Mouse (Mus musculus) hindbrain, embryonic 15.5 days (tissue): ENCODE measurements around the gene Stub1. TPM values are rescaled to one million over a fixed set of nuclear protein-coding genes. Genes with fewer than 3 reads are reported as not detected.
A peak's percentile ranks its signal among the peaks of the same experiment; 100 is the strongest.
"Not testable (repeated sequence)": the region's sequence is repeated elsewhere in the genome, so short reads cannot be mapped to it uniquely, and the experiment has no call there.

ENCODE experiments used
- ATAC-seq: fragments of 200-750 bp; cut with Nextera tagmentation; 2 replicates; pipeline ENCODE4 v1.8.0; 2017; ENCODE audit warnings: low read depth, moderate number of reproducible peaks, moderate TSS enrichment; ENCODE audit not compliant: low FRiP score
- H3K27ac ChIP-seq: fragments of 300-500 bp; sonication (generic); replicated peaks from 2 replicates; pipeline ENCODE4 v1.5.1; 2015; ENCODE audit warnings: mild to moderate bottlenecking, inconsistent platforms
- H3K27me3 ChIP-seq: fragments of 300-500 bp; sonication (generic); 2 replicates; pipeline ENCODE4 v1.6.1; 2015; ENCODE audit warnings: control low read depth, inconsistent platforms
- H3K36me3 ChIP-seq: fragments of 300-500 bp; sonication (generic); 2 replicates; pipeline ENCODE4 v1.6.1; 2015; ENCODE audit warnings: control low read depth, inconsistent platforms
- H3K4me1 ChIP-seq: fragments of 300-500 bp; sonication (generic); replicated peaks from 2 replicates; pipeline ENCODE4 v1.6.1; 2015; ENCODE audit warnings: control low read depth, inconsistent platforms
- H3K4me2 ChIP-seq: fragments of 300-500 bp; sonication (generic); 2 replicates; pipeline ENCODE4 v1.6.1; 2015; ENCODE audit warnings: moderate library complexity, mild to moderate bottlenecking, inconsistent platforms
- H3K4me3 ChIP-seq: fragments of 300-500 bp; sonication (generic); 2 replicates; pipeline ENCODE4 v1.5.1; 2015; ENCODE audit warnings: mild to moderate bottlenecking, inconsistent platforms
- H3K9ac ChIP-seq: fragments of 300-500 bp; sonication (generic); 2 replicates; pipeline ENCODE4 v1.6.1; 2015; ENCODE audit warnings: inconsistent platforms
- H3K9me3 ChIP-seq: fragments of 300-500 bp; sonication (generic); 2 replicates; pipeline ENCODE4 v1.6.1; 2016; ENCODE audit warnings: control low read depth, inconsistent platforms
- WGBS: fragments of 180-500 bp; shearing (Covaris S2); methylation state at CpG from one replicate; pipeline ENCODE4 v1.1.7; 2015; 5-methylcytosine and 5-hydroxymethylcytosine counted together
- polyA plus RNA-seq: library from polyadenylated mRNA; unstranded; fragments of >200 nt; fragmentation: Nextera tagmentation; extraction: Ambion mirVana; gene quantifications from 2 replicates; pipeline ENCODE4 v1.2.1, GENCODE M21; 2015

The Stub1 gene
- polyA plus RNA-seq, 1 experiment from 2014 or later = 382 TPM

- H3K9me3 ChIP-seq, H3K36me3 ChIP-seq, H3K27me3 ChIP-seq, H3K27ac ChIP-seq, H3K9ac ChIP-seq, H3K4me3 ChIP-seq, H3K4me2 ChIP-seq, ATAC-seq: not testable (repeated sequence)
- peaks cover 53% of the 10 kb centered on the region for H3K4me1 ChIP-seq
- WGBS = 48% methylated on average over 2 of the region's 2 CpGs
Measured at GRCm38 (mm10) chr17:25807452-25807851, 25.8 kb downstream of the Stub1 start.

GRCm38 (mm10) chr17:25806507-25806906, 26.7 kb downstream of the Stub1 start:
- no peak for ATAC-seq
- Histone ChIP-seq H3K4me1 (peaks cover 49% of the 10 kb centered on the region), H3K27me3 (no peaks in the 10 kb centered on the region)

DNA sequence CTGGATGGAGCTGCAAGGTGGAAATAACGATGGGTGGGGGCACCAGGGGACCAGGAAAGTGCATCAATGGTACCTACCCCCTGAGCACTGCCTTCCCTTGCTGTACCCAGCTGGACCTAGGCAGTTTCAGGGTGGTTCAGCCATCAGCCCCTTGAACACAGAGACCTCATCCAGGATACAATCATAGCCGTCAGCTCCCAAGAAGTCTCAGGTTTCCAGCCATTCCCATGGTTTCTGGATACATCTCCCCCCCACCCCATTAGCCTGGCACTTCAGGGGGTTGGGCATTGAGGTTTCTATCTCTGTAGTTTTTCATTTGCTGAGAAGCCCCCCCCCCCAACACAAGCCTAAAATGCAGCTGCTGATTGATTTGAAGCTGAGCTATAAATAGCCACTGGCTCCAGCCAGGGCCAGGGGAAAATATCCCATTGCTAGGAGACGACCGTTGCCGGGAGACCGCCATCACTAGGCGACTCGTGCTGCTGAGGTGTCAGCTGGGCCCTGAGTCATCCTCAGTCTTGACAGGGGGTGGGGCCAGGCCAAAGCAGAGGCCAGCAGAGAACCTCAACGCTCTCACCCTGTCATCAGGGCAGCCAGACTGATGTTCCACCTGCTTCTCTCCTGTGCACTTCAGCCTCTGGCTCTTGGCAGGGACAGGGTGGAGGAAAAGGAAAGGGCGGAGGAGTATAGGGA, 30.2 kb downstream of the Stub1 start:
- Histone ChIP-seq H3K36me3 (no peaks in the 10 kb centered on the region), H3K4me3 (no peak overlapping the region), H3K4me2 (peak overlapping the region; percentile 45), H3K27ac (peak overlapping the region; percentile 86), H3K4me1 (peaks cover 25% of the 10 kb centered on the region), H3K9ac (peak overlapping the region; percentile 27; the same call in 1 of the 2 replicates), H3K9me3 (no peaks in the 10 kb centered on the region), H3K27me3 (no peaks in the 10 kb centered on the region)
- peak; percentile 87 for ATAC-seq
- 4% methylated on average over 10 of the region's 10 CpGs for WGBS

More at GRCm38 (mm10) chr17:25806507-25806906, 26.7 kb downstream of the Stub1 start:
- Histone ChIP-seq H3K4me2 (no peak overlapping the region), H3K36me3 (no peaks in the 10 kb centered on the region), H3K27ac (no peak overlapping the region), H3K9me3 (no peaks in the 10 kb centered on the region), H3K9ac (no peak overlapping the region), H3K4me3 (no peak overlapping the region)
- WGBS = 86% methylated on average over 4 of the region's 4 CpGs

- Histone ChIP-seq H3K36me3 (no peaks in the 10 kb centered on the region), H3K4me3 (no peak overlapping the region), H3K4me1 (peaks cover 39% of the 10 kb centered on the region), H3K4me2 (no peak overlapping the region), H3K9ac (no peak overlapping the region), H3K27ac (no peak overlapping the region), H3K27me3 (peaks cover 5% of the 10 kb centered on the region; the same call in 1 of the 2 replicates), H3K9me3 (no peaks in the 10 kb centered on the region)
- WGBS = 9% methylated on average over 6 of the region's 6 CpGs
- ATAC-seq = no peak
Measured at GRCm38 (mm10) chr17:25801029-25801428, 32.2 kb downstream of the Stub1 start.

DNA sequence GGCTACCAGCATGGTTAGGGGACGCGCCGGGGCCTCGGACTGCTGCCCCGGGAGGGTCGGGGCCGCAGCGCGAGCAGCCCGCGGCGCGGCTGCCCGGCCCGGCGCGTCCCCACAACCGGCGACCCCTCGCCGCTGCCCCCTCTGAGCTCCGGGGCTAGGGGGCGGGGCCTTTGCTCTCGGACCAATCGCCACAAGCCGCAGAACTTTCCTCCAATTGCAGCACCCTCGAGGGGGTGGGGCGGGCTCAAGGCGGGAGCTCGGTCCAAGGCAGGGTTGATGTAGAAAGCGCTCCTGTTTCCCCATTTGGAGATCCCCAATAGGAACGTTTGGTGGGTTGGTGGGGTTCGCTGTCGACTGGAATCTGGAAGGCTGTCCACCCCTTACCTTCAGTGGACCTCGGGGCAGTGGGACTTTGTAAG, 36.2 kb downstream of the Stub1 start, which contains the start of gene Metrn:
TSS of gene Metrn (minus strand) at position 186 of the 419 bp plus-strand sequence.
- H3K4me2 ChIP-seq = peak within 1 kb of the TSS; percentile 92
- WGBS = under 1% methylated on average over 33 of the region's 35 CpGs
- peaks cover 9% of the 10 kb centered on the region; the same call in 1 of the 2 replicates for H3K27me3 ChIP-seq
- H3K9ac ChIP-seq = peak within 1 kb of the TSS; percentile 36
- ATAC-seq = peak; percentile 70
- peak within 1 kb of the TSS; percentile 95 for H3K27ac ChIP-seq
- H3K36me3 ChIP-seq = no peaks in the 10 kb centered on the region
- peaks cover 45% of the 10 kb centered on the region for H3K4me1 ChIP-seq
- no peaks in the 10 kb centered on the region for H3K9me3 ChIP-seq
- peak within 1 kb of the TSS; percentile 52 for H3K4me3 ChIP-seq

- WGBS = under 1% methylated on average over 37 of the region's 37 CpGs
- Histone ChIP-seq H3K27ac (peak overlapping the region; percentile 95), H3K27me3 (peaks cover 9% of the 10 kb centered on the region; the same call in 1 of the 2 replicates), H3K4me1 (peaks cover 49% of the 10 kb centered on the region), H3K9me3 (no peaks in the 10 kb centered on the region), H3K9ac (peak overlapping the region; percentile 36), H3K4me3 (peak overlapping the region; percentile 52), H3K4me2 (peak overlapping the region; percentile 92), H3K36me3 (no peaks in the 10 kb centered on the region)
- no peak for ATAC-seq
Measured at GRCm38 (mm10) chr17:25796211-25796771, 36.9 kb downstream of the Stub1 start.

DNA sequence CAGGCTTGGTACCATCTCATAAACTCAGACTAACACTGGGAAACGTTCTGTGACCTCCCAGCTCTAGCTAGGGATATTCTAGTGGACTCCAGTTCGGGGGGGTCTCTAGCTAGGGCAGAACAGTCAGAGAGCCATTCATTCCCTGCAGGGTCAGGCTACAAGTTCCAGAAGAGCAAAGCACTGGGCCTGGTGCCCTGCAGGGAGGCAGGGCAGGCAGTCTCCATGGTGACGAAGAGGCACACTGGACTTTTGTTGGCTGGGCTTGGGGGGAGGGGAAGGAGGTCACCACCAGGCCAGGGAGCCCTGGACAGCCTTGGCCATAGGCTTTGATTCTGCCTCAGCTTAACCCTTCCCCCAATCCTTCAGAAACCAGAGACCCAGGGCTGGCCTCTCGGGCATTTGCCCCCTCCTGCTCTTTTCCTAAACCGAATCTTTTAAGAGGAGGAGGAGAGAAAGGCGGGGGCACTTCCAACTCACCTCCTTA, 37.6 kb downstream of the Stub1 start, which contains the start of gene AC134908.4:
TSS of gene AC134908.4 (minus strand) at position 51 of the 484 bp plus-strand sequence.
- peak within 1 kb of the TSS; percentile 36 for H3K9ac ChIP-seq
- H3K4me1 ChIP-seq = peaks cover 55% of the 10 kb centered on the region
- peaks cover 9% of the 10 kb centered on the region; the same call in 1 of the 2 replicates for H3K27me3 ChIP-seq
- 4% methylated on average over 6 of the region's 6 CpGs for WGBS
- H3K9me3 ChIP-seq = no peaks in the 10 kb centered on the region
- peak; percentile 62 for ATAC-seq
- peak within 1 kb of the TSS; percentile 92 for H3K4me2 ChIP-seq
- peak within 1 kb of the TSS; percentile 52 for H3K4me3 ChIP-seq
- H3K27ac ChIP-seq = peak within 1 kb of the TSS; percentile 95
- H3K36me3 ChIP-seq = no peaks in the 10 kb centered on the region

DNA sequence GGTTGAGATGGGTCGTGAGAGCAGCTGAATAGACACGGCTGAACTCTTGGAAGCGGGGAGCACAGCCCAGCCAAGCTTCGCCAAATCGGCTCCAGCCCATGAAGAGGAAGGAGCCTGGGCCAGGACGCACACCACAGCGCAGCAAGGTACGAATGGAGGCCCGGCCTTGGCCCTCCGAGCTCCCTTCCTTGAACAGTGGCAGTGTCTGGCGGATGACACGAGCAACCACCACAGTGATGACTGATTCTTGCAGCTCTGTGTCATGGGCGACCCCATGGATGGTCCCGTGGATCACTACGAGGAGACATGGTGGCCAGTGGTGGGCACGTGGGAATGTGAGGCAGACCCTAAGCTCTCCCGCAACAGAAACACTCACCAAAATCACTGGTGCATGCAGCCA, 38.2 kb downstream of the Stub1 start:
- no peak for ATAC-seq
- Histone ChIP-seq H3K36me3 (no peaks in the 10 kb centered on the region), H3K9ac (0 out of 2 replicates have a peak overlapping the region, but pooled peaks have one; percentile 30), H3K4me2 (peak overlapping the region; percentile 92), H3K4me1 (peaks cover 59% of the 10 kb centered on the region), H3K4me3 (peak overlapping the region; percentile 52), H3K9me3 (no peaks in the 10 kb centered on the region), H3K27ac (peak overlapping the region; percentile 95), H3K27me3 (peaks cover 9% of the 10 kb centered on the region; the same call in 1 of the 2 replicates)
- 39% methylated on average over 17 of the region's 17 CpGs for WGBS

DNA sequence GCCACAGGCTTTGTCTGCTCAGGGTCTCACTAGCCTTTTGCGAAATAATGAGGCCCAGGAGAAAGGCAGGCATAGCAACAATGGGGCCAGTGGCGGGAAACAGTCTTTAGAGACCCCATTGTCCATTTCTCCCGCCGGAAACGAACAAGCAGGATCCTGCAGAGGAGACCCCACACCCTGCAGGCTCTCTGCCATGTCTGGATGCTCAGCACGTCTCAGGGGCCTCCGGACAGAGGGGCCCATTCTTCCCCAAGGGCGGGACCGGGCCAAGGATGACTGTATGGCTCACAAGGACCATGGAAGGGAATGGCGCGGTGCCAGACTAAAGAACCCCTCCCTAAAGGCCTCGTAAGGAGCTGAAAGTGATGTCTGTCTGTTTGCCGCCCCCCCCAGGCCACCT, 39.0 kb downstream of the Stub1 start:
- Histone ChIP-seq H3K4me2 (peak overlapping the region; percentile 92), H3K9ac (0 out of 2 replicates have a peak overlapping the region, but pooled peaks have one; percentile 30), H3K4me1 (peaks cover 59% of the 10 kb centered on the region), H3K27ac (peak overlapping the region; percentile 95), H3K27me3 (peaks cover 9% of the 10 kb centered on the region; the same call in 1 of the 2 replicates), H3K4me3 (0 out of 2 replicates have a peak overlapping the region, but pooled peaks have one; percentile 52), H3K9me3 (no peaks in the 10 kb centered on the region), H3K36me3 (peaks cover 6% of the 10 kb centered on the region; the same call in 1 of the 2 replicates)
- no peak for ATAC-seq
- WGBS = 13% methylated on average over 13 of the region's 13 CpGs

- under 1% methylated on average over 14 of the region's 14 CpGs for WGBS
- Histone ChIP-seq H3K9me3 (no peaks in the 10 kb centered on the region), H3K4me3 (peak within 1 kb of the TSS; percentile 84), H3K4me1 (peaks cover 59% of the 10 kb centered on the region), H3K27ac (peak within 1 kb of the TSS; percentile 95), H3K36me3 (peaks cover 9% of the 10 kb centered on the region; the same call in 1 of the 2 replicates), H3K4me2 (peak within 1 kb of the TSS; percentile 92), H3K27me3 (peaks cover 9% of the 10 kb centered on the region; the same call in 1 of the 2 replicates), H3K9ac (peak within 1 kb of the TSS; percentile 88)
- peak; percentile 65 for ATAC-seq
Measured at GRCm38 (mm10) chr17:25792615-25793014, 40.6 kb downstream of the Stub1 start, which contains the start of gene Fam173a. TSS of gene Fam173a (minus strand) at chr17:25792901.

GRCm38 (mm10) chr17:25791843-25792527, 41.2 kb downstream of the Stub1 start:
- H3K4me1 ChIP-seq = peaks cover 53% of the 10 kb centered on the region
- H3K36me3 ChIP-seq = peaks cover 9% of the 10 kb centered on the region; the same call in 1 of the 2 replicates
- WGBS = under 1% methylated on average over 45 of the region's 45 CpGs
- peak overlapping the region; percentile 88 for H3K9ac ChIP-seq
- no peaks in the 10 kb centered on the region for H3K9me3 ChIP-seq
- peak overlapping the region; percentile 84 for H3K4me3 ChIP-seq
- peak overlapping the region; percentile 95 for H3K27ac ChIP-seq
- H3K4me2 ChIP-seq = peak overlapping the region; percentile 92
- ATAC-seq = peak; percentile 57
- peaks cover 9% of the 10 kb centered on the region; the same call in 1 of the 2 replicates for H3K27me3 ChIP-seq
